Mouse (Mus musculus) kidney, postnatal 0 days (tissue): ENCODE data around the gene Sdk2. TPM values are rescaled to one million over a fixed set of nuclear protein-coding genes. Genes with fewer than 3 reads are reported as not detected.

Experiments used
- ATAC-seq: fragments of 200-750 bp; cut with Nextera tagmentation; replicated peaks from 2 replicates; pipeline ENCODE4 v1.8.0; 2017; ENCODE audit warnings: low read depth, moderate number of reproducible peaks, moderate TSS enrichment, moderate library complexity; ENCODE audit not compliant: low FRiP score
- DNase-seq: peaks from one replicate; pipeline ENCODE4 v3.0.0-alpha.2; 2016; ENCODE audit warnings: low spot score
- H3K27ac ChIP-seq: fragments of 300-500 bp; sonication (generic); 2 replicates; pipeline ENCODE4 v1.5.1; 2014; ENCODE audit warnings: mild to moderate bottlenecking
- H3K27me3 ChIP-seq: fragments of 300-500 bp; sonication (generic); 2 replicates; pipeline ENCODE4 v1.6.1; 2014; ENCODE audit warnings: low read length, mixed read lengths; ENCODE audit not compliant: insufficient read depth
- H3K36me3 ChIP-seq: fragments of 300-500 bp; sonication (generic); 2 replicates; pipeline ENCODE4 v1.6.1; 2014; ENCODE audit warnings: low read length, mixed read lengths; ENCODE audit not compliant: insufficient read depth
- H3K4me1 ChIP-seq: fragments of 300-500 bp; sonication (generic); replicated peaks from 2 replicates; pipeline ENCODE4 v1.6.1; 2014; ENCODE audit warnings: antibody characterized with exemption, low read length, mixed read lengths; ENCODE audit not compliant: insufficient read depth
- H3K4me2 ChIP-seq: fragments of 300-500 bp; sonication (generic); 2 replicates; pipeline ENCODE4 v1.6.1; 2014; ENCODE audit warnings: mild to moderate bottlenecking, low read length, moderate library complexity, mixed read lengths
- H3K4me3 ChIP-seq: fragments of 300-500 bp; sonication (generic); replicated peaks from 2 replicates; pipeline ENCODE4 v1.5.1; 2014; ENCODE audit warnings: low read depth, low read length
- H3K9ac ChIP-seq: fragments of 300-500 bp; sonication (generic); 2 replicates; pipeline ENCODE4 v1.6.1; 2014; ENCODE audit warnings: low read depth, low read length
- H3K9me3 ChIP-seq: fragments of 300-500 bp; sonication (generic); replicated peaks from 2 replicates; pipeline ENCODE4 v1.6.1; 2016; ENCODE audit warnings: low read length, inconsistent platforms, mixed read lengths
- CTCF ChIP-seq: IDR thresholded peaks from 2 replicates; pipeline ENCODE4 v1.5.1; 2016; ENCODE audit warnings: antibody characterized with exemption, low read depth, mild to moderate bottlenecking, moderate library complexity
- WGBS: fragments of 180-500 bp; shearing (Covaris S2); extraction: QIAGEN DNeasy Blood & Tissue Kit; methylation state at CpG from one replicate; pipeline ENCODE4 v1.1.7; 2014; 5-methylcytosine and 5-hydroxymethylcytosine counted together
- polyA plus RNA-seq: library from polyadenylated mRNA; unstranded; fragments of >200 nt; fragmentation: Nextera tagmentation; extraction: Ambion mirVana; gene quantifications from 2 replicates; pipeline ENCODE4 v1.2.1, GENCODE M21; 2015

The Sdk2 gene
- polyA plus RNA-seq, 1 experiment from 2014 or later: 2.2 TPM

DNA sequence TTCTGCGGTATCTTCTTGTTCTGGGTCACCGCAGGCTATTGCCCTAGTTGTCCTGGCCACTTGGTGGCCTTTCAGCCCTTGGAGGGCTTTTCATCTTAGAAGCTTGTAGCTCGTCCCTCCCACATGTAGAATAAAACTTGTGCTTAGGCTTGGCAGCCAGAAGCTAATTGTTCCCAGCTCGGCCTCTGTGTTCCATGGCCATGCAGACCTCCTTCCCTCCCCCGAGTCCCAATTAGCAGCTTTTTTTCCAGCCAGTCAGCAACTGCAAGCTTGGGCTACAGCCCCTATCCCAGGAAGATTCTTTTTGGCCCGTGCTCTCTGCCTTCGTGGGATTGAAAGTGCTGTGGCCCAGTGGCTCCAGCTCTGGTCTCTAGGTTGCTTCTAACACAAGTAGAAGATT is 217.5 kb downstream of the Sdk2 start:
- DNase-seq: no peak
- no peak overlapping the region for H3K4me3 ChIP-seq
- WGBS: 46% methylated on average over 7 of the region's 7 CpGs

DNA sequence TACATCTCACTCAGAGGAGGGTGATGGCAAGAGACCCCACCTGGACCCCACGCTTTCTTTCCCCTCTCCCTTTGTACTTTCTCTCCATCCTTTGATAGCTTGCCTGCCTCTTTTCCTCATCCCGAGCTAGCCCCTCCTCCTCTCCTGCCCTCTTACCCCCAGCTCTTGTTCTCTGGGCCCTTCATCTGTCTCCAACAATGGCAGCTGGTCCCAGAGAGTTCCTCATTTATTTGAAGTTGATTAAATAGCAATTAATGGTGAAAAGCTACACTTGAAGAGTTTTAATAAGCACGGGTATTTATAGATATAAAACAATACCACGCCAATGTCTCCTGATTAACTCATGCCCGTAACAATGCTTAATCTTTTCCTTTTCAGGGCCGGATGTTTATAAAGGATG is 222.9 kb downstream of the Sdk2 start:
- Histone ChIP-seq H3K27ac (no peak overlapping the region), H3K9ac (no peak overlapping the region), H3K36me3 (no peaks in the 10 kb centered on the region), H3K4me2 (no peak overlapping the region), H3K4me3 (no peak overlapping the region), H3K9me3 (no peaks in the 10 kb centered on the region), H3K27me3 (no peaks in the 10 kb centered on the region), H3K4me1 (no peaks in the 10 kb centered on the region)
- WGBS: 85% methylated on average over 6 of the region's 6 CpGs
- no peak for DNase-seq
- no peak for ATAC-seq
- no peak for TF ChIP-seq CTCF

More for the DNA sequence above, 217.5 kb downstream of the Sdk2 start:
- H3K27me3 ChIP-seq: no peaks in the 10 kb centered on the region
- H3K4me2 ChIP-seq: no peak overlapping the region
- H3K9ac ChIP-seq: no peak overlapping the region
- no peak for TF ChIP-seq CTCF
- H3K9me3 ChIP-seq: no peaks in the 10 kb centered on the region
- ATAC-seq: no peak
- H3K4me1 ChIP-seq: no peaks in the 10 kb centered on the region
- no peaks in the 10 kb centered on the region for H3K36me3 ChIP-seq
- no peak overlapping the region for H3K27ac ChIP-seq

DNA sequence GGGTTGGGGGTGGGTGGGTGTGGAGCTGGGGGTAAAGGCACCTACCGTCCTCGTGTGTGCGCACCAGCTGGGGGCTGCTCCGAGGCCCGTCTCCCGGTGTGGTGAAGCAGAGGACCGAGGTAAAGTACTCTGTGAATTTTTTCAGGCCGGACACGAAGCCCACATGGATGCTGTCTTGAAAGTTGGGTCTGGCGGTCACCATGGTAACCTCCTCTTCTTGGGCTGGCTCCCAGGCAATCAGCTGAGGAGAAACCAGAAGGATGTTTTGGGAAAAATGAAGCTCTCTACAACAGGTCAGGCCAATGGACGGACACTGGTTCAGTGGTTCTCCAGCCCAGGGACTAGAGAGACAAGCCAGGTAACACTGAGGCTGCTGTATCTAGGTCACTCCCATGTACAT is 224.0 kb downstream of the Sdk2 start:
- H3K36me3 ChIP-seq: no peaks in the 10 kb centered on the region
- no peak for ATAC-seq
- no peaks in the 10 kb centered on the region for H3K9me3 ChIP-seq
- no peak overlapping the region for H3K4me2 ChIP-seq
- no peak for TF ChIP-seq CTCF
- H3K9ac ChIP-seq: no peak overlapping the region
- WGBS: 92% methylated on average over 11 of the region's 11 CpGs
- H3K4me3 ChIP-seq: no peak overlapping the region
- no peak overlapping the region for H3K27ac ChIP-seq
- H3K4me1 ChIP-seq: no peaks in the 10 kb centered on the region
- no peak for DNase-seq
- H3K27me3 ChIP-seq: no peaks in the 10 kb centered on the region

DNA sequence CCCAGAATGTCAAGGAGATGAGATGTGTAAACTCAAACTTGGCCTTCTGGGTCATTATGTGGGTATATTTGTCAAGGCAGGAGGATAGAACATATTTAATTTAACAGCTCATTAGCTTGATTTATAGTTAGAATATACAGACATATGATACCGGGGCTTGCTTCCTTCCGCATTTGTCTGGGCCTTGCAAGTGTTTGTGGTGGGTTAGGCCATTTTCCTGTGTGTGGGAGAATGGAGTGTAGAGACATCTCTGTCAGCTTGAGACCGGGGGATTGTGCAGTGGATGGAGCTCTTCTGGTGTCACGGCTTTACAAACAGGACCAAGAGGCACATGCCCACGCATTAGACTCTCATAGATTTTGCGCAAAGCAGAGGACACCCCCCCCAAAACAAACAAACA is 235.2 kb downstream of the Sdk2 start:
- DNase-seq: peak; percentile 27
- no peak for ATAC-seq
- Histone ChIP-seq H3K4me3 (no peak overlapping the region), H3K4me2 (no peak overlapping the region), H3K27ac (no peak overlapping the region), H3K9me3 (no peaks in the 10 kb centered on the region), H3K36me3 (no peaks in the 10 kb centered on the region), H3K9ac (no peak overlapping the region), H3K4me1 (no peaks in the 10 kb centered on the region), H3K27me3 (no peaks in the 10 kb centered on the region)
- WGBS: 45% methylated on average over 6 of the region's 6 CpGs
- no peak for TF ChIP-seq CTCF

- Histone ChIP-seq H3K27me3 (no peaks in the 10 kb centered on the region), H3K36me3 (no peaks in the 10 kb centered on the region), H3K4me2 (no peak overlapping the region), H3K4me3 (no peak overlapping the region), H3K9ac (no peak overlapping the region), H3K4me1 (no peaks in the 10 kb centered on the region), H3K27ac (no peak overlapping the region), H3K9me3 (no peaks in the 10 kb centered on the region)
- 39% methylated on average over 23 of the region's 24 CpGs for WGBS
- DNase-seq (no peak), ATAC-seq (no peak)
- TF ChIP-seq CTCF: no peak
Measured at GRCm38 (mm10) chr11:113828081-113828554, 238.7 kb downstream of the Sdk2 start.

GRCm38 (mm10) chr11:113820005-113820404 is 246.8 kb downstream of the Sdk2 start:
- ATAC-seq: no peak
- Histone ChIP-seq H3K4me1 (no peaks in the 10 kb centered on the region), H3K36me3 (no peaks in the 10 kb centered on the region), H3K9me3 (no peaks in the 10 kb centered on the region), H3K9ac (no peak overlapping the region), H3K27ac (no peak overlapping the region), H3K4me3 (no peak overlapping the region), H3K4me2 (no peak overlapping the region), H3K27me3 (no peaks in the 10 kb centered on the region)
- no peak for DNase-seq
- 77% methylated on average over 10 of the region's 10 CpGs for WGBS
- TF ChIP-seq CTCF: no peak

DNA sequence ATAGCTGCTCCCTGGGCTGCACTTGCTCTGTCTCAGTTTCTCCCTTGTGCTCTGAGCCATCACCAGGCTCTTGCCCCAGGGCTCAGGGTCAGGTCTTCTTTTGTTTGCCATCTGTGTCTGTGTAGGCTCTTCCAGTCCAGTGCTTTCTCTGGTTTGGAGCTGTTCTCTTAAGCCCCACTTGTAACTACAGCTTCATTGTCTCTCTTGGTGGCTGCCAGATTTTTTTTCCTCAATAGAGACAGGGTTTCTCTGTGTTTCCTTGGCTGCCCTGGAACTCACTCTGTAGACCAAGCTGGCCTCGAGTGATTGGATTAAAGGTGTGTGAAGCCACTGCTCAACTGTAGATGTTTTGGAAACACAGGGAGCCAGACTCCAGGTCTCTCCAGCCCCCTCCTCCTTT is 247.8 kb downstream of the Sdk2 start:
- no peaks in the 10 kb centered on the region for H3K27me3 ChIP-seq
- H3K36me3 ChIP-seq: no peaks in the 10 kb centered on the region
- no peak overlapping the region for H3K9ac ChIP-seq
- H3K27ac ChIP-seq: no peak overlapping the region
- no peak for TF ChIP-seq CTCF
- H3K4me2 ChIP-seq: no peak overlapping the region
- H3K4me3 ChIP-seq: no peak overlapping the region
- 48% methylated on average over 1 of the region's 1 CpGs for WGBS
- no peaks in the 10 kb centered on the region for H3K9me3 ChIP-seq
- ATAC-seq (no peak), DNase-seq (no peak)
- no peaks in the 10 kb centered on the region for H3K4me1 ChIP-seq
